Mouse (Mus musculus) myocyte (in vitro differentiated cells): Measurements from ENCODE around the gene Tas1r1. TPM values are rescaled to one million over a fixed set of nuclear protein-coding genes. Genes with fewer than 3 reads are reported as not detected.

ENCODE experiments used
- H3K27me3 ChIP-seq: one replicate; pipeline ENCODE4 v1.6.1; 2011; ENCODE audit not compliant: control insufficient read depth, insufficient read depth, insufficient read length
- H3K36me3 ChIP-seq: one replicate; pipeline ENCODE4 v1.6.1; 2011; ENCODE audit not compliant: control insufficient read depth, insufficient read depth
- H3K4me2 ChIP-seq: one replicate; pipeline ENCODE4 v1.6.1; 2011; ENCODE audit warnings: low read depth, control low read depth
- H3K4me3 ChIP-seq: one replicate; pipeline ENCODE4 v1.5.1; 2011; ENCODE audit warnings: mild to moderate bottlenecking, control low read depth, moderate library complexity
- H3K79me2 ChIP-seq: one replicate; pipeline ENCODE4 v1.6.1; 2011; ENCODE audit not compliant: control insufficient read depth, insufficient read depth
- H3ac ChIP-seq: one replicate; pipeline ENCODE4 v1.6.1; 2011; ENCODE audit not compliant: control insufficient read depth, insufficient read length
- CEBPB ChIP-seq: IDR thresholded peaks from 2 replicates; pipeline ENCODE4 v1.6.1; 2011; ENCODE audit warnings: mild to moderate bottlenecking, moderate library complexity; ENCODE audit not compliant: poor library complexity, insufficient read depth, severe bottlenecking
- E2F4 ChIP-seq: IDR thresholded peaks from one replicate; pipeline ENCODE4 v1.6.1; 2011; ENCODE audit warnings: mild to moderate bottlenecking, control low read depth, moderate library complexity; ENCODE audit not compliant: insufficient read depth
- MAX ChIP-seq: IDR thresholded peaks from one replicate; pipeline ENCODE4 v1.6.1; 2011; ENCODE audit warnings: low read depth, mild to moderate bottlenecking, control low read depth
- MYOD1 ChIP-seq, 3 experiments: IDR thresholded peaks; one replicate each; pipeline ENCODE4 v1.6.1; 2011; ENCODE audit warnings: control low read depth in 2 of 3, low read depth in 2 of 3, mild to moderate bottlenecking in 2 of 3, moderate library complexity in 1 of 3; ENCODE audit not compliant: insufficient read length in 2 of 3, control insufficient read depth in 1 of 3
- MYOG ChIP-seq, 3 experiments: IDR thresholded peaks; one replicate each; pipeline ENCODE4 v1.6.1; 2011; ENCODE audit warnings: control low read depth in 2 of 3, low read depth in 2 of 3, mild to moderate bottlenecking in 2 of 3; ENCODE audit not compliant: insufficient read length in 2 of 3, control insufficient read depth in 1 of 3, insufficient read depth in 1 of 3
- POLR2A ChIP-seq: IDR thresholded peaks from one replicate; pipeline ENCODE4 v1.6.1; 2011; ENCODE audit warnings: low read depth, mild to moderate bottlenecking, control low read depth, moderate library complexity; ENCODE audit not compliant: insufficient read length
- POLR2AphosphoS2 ChIP-seq: IDR thresholded peaks from one replicate; pipeline ENCODE4 v1.6.1; 2011; ENCODE audit warnings: low read depth, control low read depth; ENCODE audit not compliant: insufficient read length
- REST ChIP-seq: IDR thresholded peaks from one replicate; pipeline ENCODE4 v1.6.1; 2011; ENCODE audit warnings: mild to moderate bottlenecking, control low read depth, moderate library complexity; ENCODE audit not compliant: insufficient read depth, insufficient read length
- SRF ChIP-seq: IDR thresholded peaks from one replicate; pipeline ENCODE4 v1.6.1; 2011; ENCODE audit warnings: low read depth; ENCODE audit not compliant: control insufficient read depth, insufficient read length
- TCF12 ChIP-seq: IDR thresholded peaks from one replicate; pipeline ENCODE4 v1.6.1; 2011; ENCODE audit warnings: mild to moderate bottlenecking, control low read depth; ENCODE audit not compliant: poor library complexity, insufficient read depth, severe bottlenecking
- TCF3 ChIP-seq: IDR thresholded peaks from one replicate; pipeline ENCODE4 v1.6.1; 2011; ENCODE audit warnings: low read depth, control low read depth; ENCODE audit not compliant: insufficient read length
- USF1 ChIP-seq: IDR thresholded peaks from one replicate; pipeline ENCODE4 v1.6.1; 2011; ENCODE audit warnings: low read depth, mild to moderate bottlenecking, control low read depth, moderate library complexity
- polyA plus RNA-seq: library from polyadenylated mRNA; unstranded; fragments of >200 nt; fragmentation: generic; extraction: Trizol; gene quantifications from one replicate; pipeline ENCODE4 v1.2.1, GENCODE M21; 2012; ENCODE audit warnings: missing spikeins

Tas1r1 gene
- polyA plus RNA-seq = 14.7 TPM

GRCm38 (mm10) chr4:152038225-152038984 lies at the start of gene Tas1r1:
Gene Tas1r1, minus strand, starts transcription at chr4:152038568.
- Histone ChIP-seq H3ac (peak within 1 kb of the TSS; percentile 91), H3K27me3 (no peaks in the 10 kb centered on the region), H3K4me2 (peak within 1 kb of the TSS; percentile 85), H3K79me2 (peaks cover 37% of the 10 kb centered on the region), H3K4me3 (peak within 1 kb of the TSS; percentile 68), H3K36me3 (peaks cover 8% of the 10 kb centered on the region)
- TF ChIP-seq MYOD1 (IDR thresholded peaks at IDR 0.05; ENCODE audit: control insufficient read depth in 1 of 3, insufficient read length in 2 of 3, low read depth in 2 of 3) (peak; percentile 95 to 100 (median 100)), TCF12 (peak; percentile 90), SRF (peak; percentile 54), REST (no peak), MYOG (IDR thresholded peaks at IDR 0.05; ENCODE audit: control insufficient read depth in 1 of 3, insufficient read depth in 1 of 3, insufficient read length in 2 of 3, low read depth in 2 of 3) (peak; percentile 92 to 99 (median 99)), TCF3 (peak; percentile 96)

- H3K4me3 ChIP-seq = peak overlapping the region; percentile 67
- TF ChIP-seq CEBPB (no peak), POLR2AphosphoS2 (no peak), MYOG (IDR thresholded peaks at IDR 0.05; ENCODE audit: control insufficient read depth in 1 of 3, insufficient read depth in 1 of 3, insufficient read length in 2 of 3, low read depth in 2 of 3) (no peak), MYOD1 (IDR thresholded peaks at IDR 0.05; ENCODE audit: control insufficient read depth in 1 of 3, insufficient read length in 2 of 3, low read depth in 2 of 3) (no peak), E2F4 (no peak), SRF (no peak), REST (no peak), USF1 (no peak), TCF3 (no peak), POLR2A (no peak), TCF12 (no peak), MAX (no peak)
These were observed 49.8 kb upstream of the Tas1r1 start for GRCm38 (mm10) chr4:152088133-152088532.

GRCm38 (mm10) chr4:152087211-152088081 lies 49.1 kb upstream of the Tas1r1 start:
- Histone ChIP-seq H3K27me3 (no peaks in the 10 kb centered on the region), H3K79me2 (peaks cover 38% of the 10 kb centered on the region), H3K4me2 (peak overlapping the region; percentile 87)

More at GRCm38 (mm10) chr4:152088133-152088532, 49.8 kb upstream of the Tas1r1 start:
- Histone ChIP-seq H3K79me2 (peaks cover 38% of the 10 kb centered on the region), H3K36me3 (peaks cover 3% of the 10 kb centered on the region), H3ac (peak overlapping the region; percentile 78), H3K27me3 (no peaks in the 10 kb centered on the region), H3K4me2 (peak overlapping the region; percentile 87)

GRCm38 (mm10) chr4:152086505-152087210 lies 48.3 kb upstream of the Tas1r1 start:
- H3K4me3 ChIP-seq = peak overlapping the region; percentile 67
- peak overlapping the region; percentile 87 for H3K4me2 ChIP-seq
- H3ac ChIP-seq = peak overlapping the region; percentile 78
- H3K79me2 ChIP-seq = peaks cover 36% of the 10 kb centered on the region
- TF ChIP-seq POLR2AphosphoS2 = peak; percentile 87
- peak in 1 of 3 experiments; percentile 29 for TF ChIP-seq MYOD1 (IDR thresholded peaks at IDR 0.05; ENCODE audit: control insufficient read depth in 1 of 3, insufficient read length in 2 of 3, low read depth in 2 of 3)
- no peak for TF ChIP-seq MAX
- no peak for TF ChIP-seq SRF
- TF ChIP-seq POLR2A = peak; percentile 84
- TF ChIP-seq CEBPB = no peak
- no peak for TF ChIP-seq TCF12
- peak in 2 of 3 experiments; percentile 25 to 52 for TF ChIP-seq MYOG (IDR thresholded peaks at IDR 0.05; ENCODE audit: control insufficient read depth in 1 of 3, insufficient read depth in 1 of 3, insufficient read length in 2 of 3, low read depth in 2 of 3)
- TF ChIP-seq USF1 = no peak
- TF ChIP-seq TCF3 = no peak
- TF ChIP-seq E2F4 = peak; percentile 12
- TF ChIP-seq REST = no peak
- no peaks in the 10 kb centered on the region for H3K27me3 ChIP-seq
- peaks cover 3% of the 10 kb centered on the region for H3K36me3 ChIP-seq

More at GRCm38 (mm10) chr4:152087211-152088081, 49.1 kb upstream of the Tas1r1 start:
- peak overlapping the region; percentile 78 for H3ac ChIP-seq
- peak overlapping the region; percentile 67 for H3K4me3 ChIP-seq
- no peak for TF ChIP-seq SRF
- TF ChIP-seq MYOD1 (IDR thresholded peaks at IDR 0.05; ENCODE audit: control insufficient read depth in 1 of 3, insufficient read length in 2 of 3, low read depth in 2 of 3) = no peak
- TF ChIP-seq MYOG (IDR thresholded peaks at IDR 0.05; ENCODE audit: control insufficient read depth in 1 of 3, insufficient read depth in 1 of 3, insufficient read length in 2 of 3, low read depth in 2 of 3) = no peak
- no peak for TF ChIP-seq CEBPB
- no peak for TF ChIP-seq TCF3
- TF ChIP-seq POLR2A = peak; percentile 17
- peak; percentile 62 for TF ChIP-seq POLR2AphosphoS2
- TF ChIP-seq E2F4 = no peak
- no peak for TF ChIP-seq REST
- peak; percentile 21 for TF ChIP-seq TCF12
- TF ChIP-seq USF1 = no peak
- no peak for TF ChIP-seq MAX
- H3K36me3 ChIP-seq = peaks cover 3% of the 10 kb centered on the region
